Mouse (Mus musculus) lung, embryonic 15.5 days (tissue): ENCODE measurements around the gene Wfikkn1. TPM values are rescaled to one million over a fixed set of nuclear protein-coding genes. Genes with fewer than 3 reads are reported as not detected.

Source experiments
- ATAC-seq: fragments of 200-750 bp; cut with Nextera tagmentation; 2 replicates; pipeline ENCODE4 v1.8.0; 2017; ENCODE audit warnings: moderate number of reproducible peaks, borderline replicate concordance; ENCODE audit not compliant: low FRiP score, low TSS enrichment; ENCODE audit errors: extremely low read depth
- H3K27ac ChIP-seq: fragments of 300-500 bp; sonication (generic); 2 replicates; pipeline ENCODE4 v1.5.1; 2015; ENCODE audit warnings: moderate library complexity, mild to moderate bottlenecking, inconsistent platforms
- H3K27me3 ChIP-seq: fragments of 300-500 bp; sonication (generic); 2 replicates; pipeline ENCODE4 v1.6.1; 2015; ENCODE audit warnings: inconsistent platforms
- H3K36me3 ChIP-seq: fragments of 300-500 bp; sonication (generic); 2 replicates; pipeline ENCODE4 v1.6.1; 2015; ENCODE audit warnings: inconsistent platforms
- H3K4me1 ChIP-seq: fragments of 300-500 bp; sonication (generic); 2 replicates; pipeline ENCODE4 v1.6.1; 2015; ENCODE audit warnings: inconsistent platforms
- H3K4me2 ChIP-seq: fragments of 300-500 bp; sonication (generic); 2 replicates; pipeline ENCODE4 v1.6.1; 2015; ENCODE audit warnings: inconsistent platforms, mild to moderate bottlenecking, moderate library complexity
- H3K4me3 ChIP-seq: fragments of 300-500 bp; sonication (generic); 2 replicates; pipeline ENCODE4 v1.5.1; 2015; ENCODE audit warnings: mild to moderate bottlenecking, inconsistent platforms
- H3K9ac ChIP-seq: fragments of 300-500 bp; sonication (generic); 2 replicates; pipeline ENCODE4 v1.6.1; 2015; ENCODE audit warnings: inconsistent platforms
- H3K9me3 ChIP-seq: fragments of 300-500 bp; sonication (generic); 2 replicates; pipeline ENCODE4 v1.6.1; 2016; ENCODE audit warnings: inconsistent platforms
- WGBS: fragments of 180-500 bp; shearing (Covaris S2); methylation state at CpG from one replicate; pipeline ENCODE4 v1.1.7; 2015; 5-methylcytosine and 5-hydroxymethylcytosine counted together
- polyA plus RNA-seq: library from polyadenylated mRNA; unstranded; fragments of >200 nt; fragmentation: Nextera tagmentation; extraction: Ambion mirVana; gene quantifications from 2 replicates; pipeline ENCODE4 v1.2.1, GENCODE M21; 2015

Gene Wfikkn1
- polyA plus RNA-seq, result 0.35 and 0.40 TPM in 2 replicates

- Histone ChIP-seq H3K36me3 (peaks cover 36% of the 10 kb centered on the region), H3K4me1 (peaks cover 11% of the 10 kb centered on the region), H3K27me3 (no peaks in the 10 kb centered on the region), H3K9me3 (no peaks in the 10 kb centered on the region), H3K9ac (no peak within 1 kb of the TSS; the same call in 1 of the 2 replicates), H3K4me3 (no peak within 1 kb of the TSS), H3K27ac (no peak within 1 kb of the TSS), H3K4me2 (no peak within 1 kb of the TSS)
- WGBS, result 36% methylated on average over 5 of the region's 5 CpGs
- ATAC-seq, result no peak
Observed at GRCm38 (mm10) chr17:25880196-25880910, at the start of gene Wfikkn1. Wfikkn1 (minus strand) TSS chr17:25880858.

GRCm38 (mm10) chr17:25925348-25925747, 44.7 kb upstream of the Wfikkn1 start:
- Histone ChIP-seq H3K27ac (no peak overlapping the region), H3K36me3 (peaks cover 39% of the 10 kb centered on the region), H3K9ac (no peak overlapping the region), H3K9me3 (no peaks in the 10 kb centered on the region), H3K4me2 (no peak overlapping the region), H3K4me3 (no peak overlapping the region), H3K27me3 (no peaks in the 10 kb centered on the region), H3K4me1 (peaks cover 6% of the 10 kb centered on the region; the same call in 1 of the 2 replicates)
- ATAC-seq, result no peak
- 63% methylated on average over 2 of the region's 2 CpGs for WGBS

DNA sequence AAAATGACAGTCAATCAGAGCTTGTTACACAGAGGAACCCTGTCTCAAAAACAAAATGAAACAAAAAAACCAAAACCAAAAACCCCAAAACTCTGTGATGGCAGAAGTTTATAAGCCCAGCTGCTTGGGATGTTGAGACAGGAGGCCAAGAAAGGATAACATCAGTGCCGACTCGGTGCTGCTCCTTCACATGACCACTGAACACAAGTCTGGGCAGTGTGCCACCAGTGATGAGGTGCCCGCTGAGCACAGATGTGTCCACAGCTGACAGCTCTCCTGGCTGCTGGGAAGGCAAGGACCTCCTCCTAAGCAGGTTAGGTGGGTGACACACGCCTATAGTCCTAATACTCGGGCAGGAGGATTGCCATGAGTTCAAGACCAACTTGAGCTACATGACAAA, 41.5 kb upstream of the Wfikkn1 start:
- peaks cover 22% of the 10 kb centered on the region for H3K4me1 ChIP-seq
- H3K9ac ChIP-seq, result no peak overlapping the region
- no peak overlapping the region for H3K4me2 ChIP-seq
- H3K36me3 ChIP-seq, result peaks cover 16% of the 10 kb centered on the region
- no peak overlapping the region for H3K4me3 ChIP-seq
- WGBS, result 67% methylated on average over 5 of the region's 5 CpGs
- ATAC-seq, result no peak
- H3K9me3 ChIP-seq, result no peaks in the 10 kb centered on the region
- H3K27ac ChIP-seq, result no peak overlapping the region
- no peaks in the 10 kb centered on the region for H3K27me3 ChIP-seq

DNA sequence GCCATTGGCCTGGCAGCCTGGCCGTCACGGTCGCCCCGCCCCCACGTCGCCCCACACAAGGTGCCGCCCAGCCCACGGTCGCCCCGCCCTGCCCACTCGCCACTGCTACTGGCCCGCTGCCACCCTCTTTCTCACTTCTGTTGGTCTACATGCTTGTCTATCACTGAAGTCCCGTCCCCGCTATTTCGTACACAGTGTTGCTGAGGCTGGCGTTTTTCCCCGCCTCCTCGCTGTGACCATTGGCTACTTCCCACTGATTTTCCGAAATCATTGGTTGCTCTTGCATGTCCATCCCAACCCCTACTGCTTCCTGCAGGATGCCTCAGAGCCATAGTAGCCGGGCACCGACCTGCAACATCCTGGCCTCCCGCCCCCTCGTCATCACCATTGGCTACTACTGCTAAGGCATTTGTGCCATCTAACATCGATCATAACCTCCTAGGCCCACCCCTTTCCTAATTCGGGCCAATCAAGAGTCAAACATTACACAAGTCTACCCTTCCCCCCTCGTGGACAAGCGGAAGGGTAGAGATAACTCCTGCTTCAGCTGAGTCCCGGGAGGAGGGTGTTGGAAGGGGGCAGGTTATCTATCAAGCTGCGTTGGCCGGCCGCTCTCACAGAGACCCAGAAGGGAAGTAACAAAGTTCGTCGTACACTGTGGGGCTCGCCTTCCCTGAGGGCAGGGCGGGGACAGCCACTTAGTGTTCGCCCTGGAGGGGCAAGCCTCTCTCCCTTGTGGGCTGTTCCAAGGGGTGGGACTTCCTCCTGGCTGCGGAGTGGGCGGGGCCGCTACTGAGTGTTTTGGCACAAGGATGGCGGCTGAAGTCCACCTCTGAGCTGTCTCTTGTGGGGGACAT, 39.4 kb upstream of the Wfikkn1 start:
- WGBS, result under 1% methylated on average over 40 of the region's 40 CpGs
- Histone ChIP-seq H3K27me3 (no peaks in the 10 kb centered on the region), H3K9ac (peak overlapping the region; percentile 56), H3K4me3 (peak overlapping the region; percentile 84), H3K27ac (peak overlapping the region; percentile 96), H3K4me1 (peaks cover 22% of the 10 kb centered on the region), H3K9me3 (no peaks in the 10 kb centered on the region), H3K36me3 (peaks cover 5% of the 10 kb centered on the region; the same call in 1 of the 2 replicates), H3K4me2 (peak overlapping the region; percentile 85)
- peak; percentile 98 for ATAC-seq

DNA sequence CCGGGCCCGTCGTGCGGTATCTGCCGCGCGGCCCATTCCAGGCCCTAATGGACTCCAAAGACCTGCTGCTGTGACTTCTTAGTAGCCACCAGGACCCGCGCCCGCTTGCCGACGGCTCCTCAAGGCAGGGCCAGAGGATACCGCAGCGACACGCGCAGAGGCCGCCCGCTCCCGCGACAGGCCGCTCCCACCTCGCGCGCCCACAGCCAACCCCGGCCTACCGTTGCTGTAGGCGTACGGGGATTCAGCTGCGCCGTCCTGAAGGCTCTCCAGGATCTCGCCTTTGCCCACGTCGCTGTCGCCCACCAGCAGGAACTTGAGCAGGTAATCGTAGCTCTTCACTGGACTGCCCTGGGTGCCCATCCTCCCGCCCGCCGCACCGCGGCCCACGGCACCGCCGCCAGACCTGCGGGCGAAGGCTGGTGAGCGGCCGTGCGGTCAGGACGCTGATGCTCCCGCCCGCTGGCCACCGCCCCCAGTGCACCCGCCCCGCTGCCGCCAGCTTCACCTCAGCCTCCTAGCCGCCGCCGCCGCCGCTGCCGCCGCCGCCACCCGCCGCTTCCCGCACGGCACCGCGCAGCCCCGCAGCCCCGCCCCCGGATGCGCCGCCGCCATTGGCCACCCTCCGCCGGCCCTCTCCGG, 38.6 kb upstream of the Wfikkn1 start, which contains the start of gene Rab40c:
Rab40c (minus strand) TSS at position 584 of the 642 bp plus-strand sequence.
- peaks cover 26% of the 10 kb centered on the region for H3K4me1 ChIP-seq
- WGBS, result under 1% methylated on average over 58 of the region's 78 CpGs
- ATAC-seq, result no peak

GRCm38 (mm10) chr17:25918037-25918750, 37.5 kb upstream of the Wfikkn1 start:
- no peak for ATAC-seq
- H3K9ac ChIP-seq, result peak overlapping the region; percentile 85
- peaks cover 30% of the 10 kb centered on the region for H3K4me1 ChIP-seq
- no peaks in the 10 kb centered on the region for H3K9me3 ChIP-seq
- peak overlapping the region; percentile 84 for H3K4me3 ChIP-seq
- H3K36me3 ChIP-seq, result peaks cover 5% of the 10 kb centered on the region; the same call in 1 of the 2 replicates
- no peaks in the 10 kb centered on the region for H3K27me3 ChIP-seq
- H3K4me2 ChIP-seq, result peak overlapping the region; percentile 85
- H3K27ac ChIP-seq, result no peak overlapping the region
- WGBS, result 81% methylated on average over 9 of the region's 9 CpGs

More for the DNA sequence above, 38.6 kb upstream of the Wfikkn1 start, which contains the start of gene Rab40c:
- Histone ChIP-seq H3K9ac (peak within 1 kb of the TSS; percentile 85), H3K27me3 (no peaks in the 10 kb centered on the region), H3K4me3 (peak within 1 kb of the TSS; percentile 84), H3K4me2 (peak within 1 kb of the TSS; percentile 85), H3K36me3 (peaks cover 5% of the 10 kb centered on the region; the same call in 1 of the 2 replicates), H3K9me3 (no peaks in the 10 kb centered on the region), H3K27ac (peak within 1 kb of the TSS; percentile 96)

- H3K9ac ChIP-seq, result no peak overlapping the region
- WGBS, result 76% methylated on average over 8 of the region's 8 CpGs
- no peak for ATAC-seq
- no peaks in the 10 kb centered on the region for H3K27me3 ChIP-seq
- no peak overlapping the region for H3K4me3 ChIP-seq
- peaks cover 5% of the 10 kb centered on the region; the same call in 1 of the 2 replicates for H3K36me3 ChIP-seq
- no peak overlapping the region for H3K4me2 ChIP-seq
- no peak overlapping the region for H3K27ac ChIP-seq
- peaks cover 30% of the 10 kb centered on the region for H3K4me1 ChIP-seq
- H3K9me3 ChIP-seq, result no peaks in the 10 kb centered on the region
Observed at GRCm38 (mm10) chr17:25916931-25917647, 36.4 kb upstream of the Wfikkn1 start.

GRCm38 (mm10) chr17:25914295-25914694, 33.6 kb upstream of the Wfikkn1 start:
- WGBS, result 64% methylated on average over 4 of the region's 4 CpGs
- H3K36me3 ChIP-seq, result peaks cover 5% of the 10 kb centered on the region; the same call in 1 of the 2 replicates
- H3K9me3 ChIP-seq, result no peaks in the 10 kb centered on the region
- no peak for ATAC-seq
- H3K27ac ChIP-seq, result peak overlapping the region; percentile 34
- H3K4me2 ChIP-seq, result no peak overlapping the region
- no peak overlapping the region for H3K9ac ChIP-seq
- no peak overlapping the region for H3K4me3 ChIP-seq
- no peaks in the 10 kb centered on the region for H3K27me3 ChIP-seq
- H3K4me1 ChIP-seq, result peaks cover 25% of the 10 kb centered on the region

DNA sequence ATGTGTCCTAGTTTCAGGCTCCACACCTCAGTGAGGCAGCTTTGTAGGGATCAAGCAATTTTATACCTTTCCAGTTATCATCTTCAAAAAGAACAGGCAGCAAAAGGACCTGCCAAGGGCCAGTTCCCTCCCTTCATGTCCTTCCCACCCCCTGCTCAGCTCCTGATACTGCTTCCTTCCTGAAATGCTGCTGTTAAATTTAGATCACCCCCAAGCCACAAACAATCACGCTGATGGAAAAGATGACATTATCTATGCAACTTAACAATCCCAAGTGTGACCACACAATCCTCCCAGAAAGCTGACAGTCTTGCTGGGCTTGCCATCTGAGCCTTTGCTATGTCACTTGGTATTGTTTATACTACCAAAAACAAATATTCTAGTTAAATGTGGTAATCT, 33.2 kb upstream of the Wfikkn1 start:
- Histone ChIP-seq H3K27ac (peak overlapping the region; percentile 34), H3K36me3 (peaks cover 5% of the 10 kb centered on the region; the same call in 1 of the 2 replicates), H3K4me1 (peaks cover 23% of the 10 kb centered on the region), H3K9me3 (no peaks in the 10 kb centered on the region), H3K27me3 (no peaks in the 10 kb centered on the region), H3K9ac (no peak overlapping the region), H3K4me2 (no peak overlapping the region), H3K4me3 (no peak overlapping the region)
- no peak for ATAC-seq
- WGBS, result 62% methylated on average over 1 of the region's 1 CpGs

DNA sequence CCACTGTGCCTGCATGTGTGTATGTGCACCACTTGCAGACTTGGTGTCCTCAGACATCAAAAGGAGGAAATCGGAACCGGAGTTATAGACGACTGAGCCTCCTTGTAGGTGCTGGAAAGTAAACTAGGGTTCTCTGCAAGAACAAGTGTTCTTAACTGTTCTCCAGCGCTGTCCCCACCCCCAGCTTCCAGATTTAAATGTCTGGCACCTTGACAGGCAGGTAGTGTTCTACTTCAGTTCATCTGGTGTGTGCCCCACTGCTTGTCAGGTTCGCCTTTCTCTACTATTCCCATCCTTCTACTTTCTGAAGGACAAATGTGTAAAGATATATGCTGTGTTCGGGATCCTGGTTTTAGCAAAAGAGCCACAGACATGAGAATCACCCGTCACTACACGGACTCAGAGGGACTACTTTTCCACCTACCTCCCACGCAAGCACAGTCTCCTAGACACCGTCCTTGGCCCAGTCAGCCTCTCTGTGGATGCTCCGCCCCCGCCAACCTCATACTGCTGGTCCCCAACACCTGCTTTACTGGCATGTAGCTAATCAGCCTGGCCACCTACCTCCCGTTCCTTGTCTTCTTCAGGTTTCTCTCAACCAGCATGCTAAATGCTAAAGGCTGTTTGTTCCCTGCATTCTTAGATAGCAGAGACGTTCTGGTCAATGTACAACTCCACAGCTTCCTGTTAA, 32.7 kb upstream of the Wfikkn1 start:
- Histone ChIP-seq H3K36me3 (peaks cover 5% of the 10 kb centered on the region; the same call in 1 of the 2 replicates), H3K27me3 (no peaks in the 10 kb centered on the region), H3K9me3 (no peaks in the 10 kb centered on the region), H3K9ac (no peak overlapping the region), H3K27ac (0 out of 2 replicates have a peak overlapping the region, but pooled peaks have one; percentile 34), H3K4me3 (no peak overlapping the region), H3K4me1 (peaks cover 18% of the 10 kb centered on the region), H3K4me2 (no peak overlapping the region)
- no peak for ATAC-seq
- WGBS, result 76% methylated on average over 14 of the region's 14 CpGs
